Mouse (Mus musculus) megakaryocyte, embryonic 14.5 days (primary cell): ENCODE data around the gene Map2k1. TPM values are rescaled to one million over a fixed set of nuclear protein-coding genes. Genes with fewer than 3 reads are reported as not detected.

Source experiments
- H3K27me3 ChIP-seq: replicated peaks from 2 replicates; pipeline ENCODE3; 2012; ENCODE audit warnings: inconsistent platforms
- H3K36me3 ChIP-seq: replicated peaks from 2 replicates; pipeline ENCODE3; 2012; ENCODE audit warnings: low read length, inconsistent platforms, mixed read lengths
- H3K4me1 ChIP-seq: 2 replicates; pipeline ENCODE4 v1.6.1; 2012; ENCODE audit warnings: inconsistent platforms
- H3K4me3 ChIP-seq: replicated peaks from 2 replicates; pipeline ENCODE3; 2012; ENCODE audit warnings: moderate library complexity, mild to moderate bottlenecking, inconsistent platforms
- H3K9me3 ChIP-seq: 2 replicates; pipeline ENCODE4 v1.6.1; 2012; ENCODE audit warnings: inconsistent platforms
- FLI1 ChIP-seq: IDR thresholded peaks from 2 replicates; pipeline ENCODE4 v1.6.1; 2012; ENCODE audit warnings: low read length, inconsistent platforms, mixed read lengths
- GATA1 ChIP-seq: IDR thresholded peaks from 3 replicates; pipeline ENCODE4 v1.6.1; 2012; ENCODE audit warnings: mixed read lengths, low read length, inconsistent platforms, borderline replicate concordance
- polyA plus RNA-seq: library from polyadenylated mRNA; stranded (reverse); fragments of >175 nt; gene quantifications from 2 replicates; pipeline ENCODE4 v1.2.3, GENCODE M21; 2012; ENCODE audit warnings: low replicate concordance; ENCODE audit not compliant: insufficient read depth

The Map2k1 gene
- polyA plus RNA-seq, 1 experiment = 36.7 TPM

GRCm38 (mm10) chr9:64252591-64253020, 825 bp downstream of the Map2k1 start:
- H3K27me3 ChIP-seq = no peaks in the 10 kb centered on the region
- peaks cover 49% of the 10 kb centered on the region for H3K4me1 ChIP-seq
- peak overlapping the region; percentile 99 for H3K4me3 ChIP-seq
- no peaks in the 10 kb centered on the region for H3K9me3 ChIP-seq
- peaks cover 7% of the 10 kb centered on the region for H3K36me3 ChIP-seq
- TF ChIP-seq FLI1 (no peak), GATA1 (no peak)

GRCm38 (mm10) chr9:64250111-64250730, 3.2 kb downstream of the Map2k1 start:
- Histone ChIP-seq H3K9me3 (no peaks in the 10 kb centered on the region), H3K4me3 (peak overlapping the region; percentile 73), H3K27me3 (no peaks in the 10 kb centered on the region), H3K36me3 (peaks cover 26% of the 10 kb centered on the region), H3K4me1 (peaks cover 70% of the 10 kb centered on the region)
- no peak for TF ChIP-seq FLI1
- no peak for TF ChIP-seq GATA1

GRCm38 (mm10) chr9:64249371-64249770, 4.1 kb downstream of the Map2k1 start:
- H3K27me3 ChIP-seq = no peaks in the 10 kb centered on the region
- no peak for TF ChIP-seq GATA1
- TF ChIP-seq FLI1 = no peak
- H3K36me3 ChIP-seq = peaks cover 32% of the 10 kb centered on the region
- H3K4me3 ChIP-seq = peak overlapping the region; percentile 72
- H3K4me1 ChIP-seq = peaks cover 75% of the 10 kb centered on the region
- H3K9me3 ChIP-seq = no peaks in the 10 kb centered on the region

- H3K36me3 ChIP-seq = peaks cover 49% of the 10 kb centered on the region
- no peaks in the 10 kb centered on the region for H3K9me3 ChIP-seq
- H3K27me3 ChIP-seq = no peaks in the 10 kb centered on the region
- no peak for TF ChIP-seq FLI1
- TF ChIP-seq GATA1 = no peak
- H3K4me3 ChIP-seq = no peak overlapping the region
- H3K4me1 ChIP-seq = peaks cover 64% of the 10 kb centered on the region
Observed at GRCm38 (mm10) chr9:64242381-64242831, 11.0 kb downstream of the Map2k1 start.

- H3K4me3 ChIP-seq = no peak overlapping the region
- TF ChIP-seq GATA1 = no peak
- no peak for TF ChIP-seq FLI1
- peaks cover 41% of the 10 kb centered on the region for H3K36me3 ChIP-seq
- no peaks in the 10 kb centered on the region for H3K9me3 ChIP-seq
- no peaks in the 10 kb centered on the region for H3K27me3 ChIP-seq
- H3K4me1 ChIP-seq = peaks cover 50% of the 10 kb centered on the region
Observed at GRCm38 (mm10) chr9:64240681-64241080, 12.8 kb downstream of the Map2k1 start.

- Histone ChIP-seq H3K36me3 (peaks cover 41% of the 10 kb centered on the region), H3K4me3 (no peak overlapping the region), H3K4me1 (peaks cover 46% of the 10 kb centered on the region), H3K27me3 (no peaks in the 10 kb centered on the region), H3K9me3 (no peaks in the 10 kb centered on the region)
- no peak for TF ChIP-seq GATA1
- TF ChIP-seq FLI1 = no peak
Observed at GRCm38 (mm10) chr9:64240116-64240515, 13.3 kb downstream of the Map2k1 start.

GRCm38 (mm10) chr9:64236056-64236455, 17.4 kb downstream of the Map2k1 start:
- Histone ChIP-seq H3K4me3 (no peak overlapping the region), H3K9me3 (no peaks in the 10 kb centered on the region), H3K4me1 (peaks cover 44% of the 10 kb centered on the region), H3K27me3 (no peaks in the 10 kb centered on the region), H3K36me3 (peaks cover 46% of the 10 kb centered on the region)
- no peak for TF ChIP-seq GATA1
- TF ChIP-seq FLI1 = no peak

GRCm38 (mm10) chr9:64234768-64235435, 18.5 kb downstream of the Map2k1 start, which contains the start of gene Uchl4:
Gene Uchl4 (plus strand): TSS chr9:64235201.
- Histone ChIP-seq H3K9me3 (no peaks in the 10 kb centered on the region), H3K36me3 (peaks cover 49% of the 10 kb centered on the region), H3K27me3 (no peaks in the 10 kb centered on the region), H3K4me3 (no peak within 1 kb of the TSS), H3K4me1 (peaks cover 47% of the 10 kb centered on the region)
- no peak for TF ChIP-seq FLI1
- no peak for TF ChIP-seq GATA1

- H3K9me3 ChIP-seq = no peaks in the 10 kb centered on the region
- peaks cover 53% of the 10 kb centered on the region for H3K36me3 ChIP-seq
- TF ChIP-seq FLI1 (no peak), GATA1 (no peak)
- no peaks in the 10 kb centered on the region for H3K27me3 ChIP-seq
- H3K4me1 ChIP-seq = peaks cover 55% of the 10 kb centered on the region
- H3K4me3 ChIP-seq = no peak overlapping the region
Observed at GRCm38 (mm10) chr9:64233656-64234055, 19.8 kb downstream of the Map2k1 start.
